Mouse (Mus musculus): ENCODE results near the gene Rhbdf1. TPM values are rescaled to one million over a fixed set of nuclear protein-coding genes. Genes with fewer than 3 reads are reported as not detected.

Rhbdf1 gene
- total and polyA plus RNA-seq, 3 experiments: 2.9 to 14.3 TPM; not detected in 1

GRCm38 (mm10) chr11:32253121-32253520 is 31.0 kb upstream of the Rhbdf1 start (continued):
- no peak for TF ChIP-seq E2F4 (IDR thresholded peaks at IDR 0.05; ENCODE audit: borderline replicate concordance, low read depth, low read length)

GRCm38 (mm10) chr11:32250880-32251763 is 29.0 kb upstream of the Rhbdf1 start:
- H3K27ac ChIP-seq (ENCODE audit: control insufficient read depth, low read depth, low read length): peak overlapping the region; percentile 80
- H3K4me3 ChIP-seq (ENCODE audit: control insufficient read depth in 1 of 2, insufficient read depth in 1 of 2, low read depth in 2 of 2, low read length in 2 of 2): no peak overlapping the region
- TF ChIP-seq POLR2A (IDR thresholded peaks at IDR 0.05; ENCODE audit: control insufficient read depth in 1 of 2, insufficient read depth in 1 of 2, low read depth in 1 of 2, low read length in 2 of 2, poor library complexity in 1 of 2): no peak
- TF ChIP-seq BHLHE40 (IDR thresholded peaks at IDR 0.05; ENCODE audit: borderline replicate concordance, low read depth, low read length): no peak
- TF ChIP-seq CTCF (IDR thresholded peaks at IDR 0.05 in 2 of 3, conservative IDR thresholded peaks at IDR 0.05 in 1 of 3; ENCODE audit: control insufficient read depth in 1 of 3, insufficient read depth in 1 of 3, low read depth in 2 of 3, low read length in 3 of 3, poor library complexity in 1 of 3, severe bottlenecking in 1 of 3): no peak
- TF ChIP-seq CHD1 (IDR thresholded peaks at IDR 0.05; ENCODE audit: low read depth, low read length): no peak
- no peak for TF ChIP-seq ZNF384 (IDR thresholded peaks at IDR 0.05; ENCODE audit: low read depth, low read length)
- peak; percentile 87 for TF ChIP-seq JUND (IDR thresholded peaks at IDR 0.05; ENCODE audit: low read depth, low read length)
- TF ChIP-seq MEF2A (IDR thresholded peaks at IDR 0.05; ENCODE audit: extremely low read depth, insufficient replicate concordance, low read depth, low read length, poor library complexity, severe bottlenecking): no peak
- no peak for TF ChIP-seq ZMIZ1 (IDR thresholded peaks at IDR 0.05; ENCODE audit: low read depth, low read length)
- peak; percentile 97 for TF ChIP-seq ETS1 (IDR thresholded peaks at IDR 0.05; ENCODE audit: low read depth, low read length)
- no peak for TF ChIP-seq MAX (IDR thresholded peaks at IDR 0.05; ENCODE audit: low read length)
- TF ChIP-seq MAZ (IDR thresholded peaks at IDR 0.05; ENCODE audit: low read depth, low read length): no peak
- TF ChIP-seq ELF1 (IDR thresholded peaks at IDR 0.05; ENCODE audit: low read depth, low read length): no peak
- no peak for TF ChIP-seq HCFC1 (IDR thresholded peaks at IDR 0.05; ENCODE audit: low read depth, low read length)
- no peak for TF ChIP-seq NRF1 (IDR thresholded peaks at IDR 0.05; ENCODE audit: insufficient read depth, low read depth, low read length, poor library complexity, severe bottlenecking)
- TF ChIP-seq TAL1 (IDR thresholded peaks at IDR 0.05; ENCODE audit: low read length): peak; percentile 91
- peak; percentile 65; the same call in 1 of the 2 replicates for TF ChIP-seq GABPA (IDR thresholded peaks at IDR 0.05; ENCODE audit: low read depth, low read length)
- TF ChIP-seq POLR2AphosphoS2 (IDR thresholded peaks at IDR 0.05; ENCODE audit: low read length): no peak
- TF ChIP-seq MAFK (IDR thresholded peaks at IDR 0.05; ENCODE audit: borderline replicate concordance, low read depth, low read length): peak; percentile 95
- TF ChIP-seq SMC3 (IDR thresholded peaks at IDR 0.05; ENCODE audit: low read depth, low read length): no peak
- TF ChIP-seq EP300 (IDR thresholded peaks at IDR 0.05; ENCODE audit: low read depth in 1 of 2, low read length in 2 of 2): peak; percentile 97 to 99
- peak; percentile 89 for TF ChIP-seq SIN3A (IDR thresholded peaks at IDR 0.05; ENCODE audit: low read length)
- TF ChIP-seq GATA1 (IDR thresholded peaks at IDR 0.05; ENCODE audit: low read depth, low read length): peak; percentile 94
- TF ChIP-seq MXI1 (IDR thresholded peaks at IDR 0.05; ENCODE audit: low read depth, low read length): no peak
- TF ChIP-seq USF1 (IDR thresholded peaks at IDR 0.05; ENCODE audit: low read depth, low read length): no peak
- TF ChIP-seq RAD21 (IDR thresholded peaks at IDR 0.05; ENCODE audit: low read depth, low read length): no peak
- TF ChIP-seq USF2 (IDR thresholded peaks at IDR 0.05; ENCODE audit: borderline replicate concordance in 1 of 2, insufficient read depth in 1 of 2, low read depth in 1 of 2, low read length in 2 of 2): no peak
- no peak for TF ChIP-seq UBTF (IDR thresholded peaks at IDR 0.05; ENCODE audit: borderline replicate concordance, insufficient read depth, low read depth, low read length)
- TF ChIP-seq KAT2A (conservative IDR thresholded peaks at IDR 0.05; ENCODE audit: low read depth, low read length): no peak
- peak; percentile 75 for TF ChIP-seq MYC (IDR thresholded peaks at IDR 0.05; ENCODE audit: low read depth, low read length)
- TF ChIP-seq ZC3H11A (IDR thresholded peaks at IDR 0.05; ENCODE audit: low read depth, low read length): no peak
- no peak for TF ChIP-seq POLR2AphosphoS5 (IDR thresholded peaks at IDR 0.05; ENCODE audit: borderline replicate concordance, low read depth, low read length)
- TF ChIP-seq TBP (IDR thresholded peaks at IDR 0.05; ENCODE audit: low read depth, low read length): no peak

More at GRCm38 (mm10) chr11:32250880-32251763, 29.0 kb upstream of the Rhbdf1 start:
- Histone ChIP-seq H3K4me1 (ENCODE audit: control insufficient read depth in 1 of 2, insufficient read depth in 2 of 2, low read length in 2 of 2) (peaks cover 24 to 37% of the 10 kb centered on the region in 2 experiments), H3K27me3 (ENCODE audit: control insufficient read depth in 1 of 2, insufficient read depth in 2 of 2, low read length in 2 of 2) (no peaks in the 10 kb centered on the region), H3K9ac (ENCODE audit: control insufficient read depth, low read depth, low read length, poor library complexity, severe bottlenecking) (peak overlapping the region; percentile 8; the same call in 1 of the 2 replicates), H3K9me3 (replicated peaks; ENCODE audit: insufficient read depth, low read length) (no peaks in the 10 kb centered on the region), H3K36me3 (ENCODE audit: control insufficient read depth in 1 of 2, insufficient read depth in 2 of 2, low read length in 2 of 2) (peaks cover 0 to 42% of the 10 kb centered on the region in 2 experiments; a peak in 2 of 4 replicates), H3K79me2 (ENCODE audit: control insufficient read depth, insufficient read depth, low read length, poor library complexity) (no peaks in the 10 kb centered on the region)
- DNase-seq (ENCODE audit: low read depth, low spot score): peak; percentile 90

Measured in MEL (cell line).